Mouse (Mus musculus): Measurements from ENCODE around the gene Npcd. TPM values are rescaled to one million over a fixed set of nuclear protein-coding genes. Genes with fewer than 3 reads are reported as not detected.

Gene Npcd
- polyA plus RNA-seq, 1 experiment from 2014 or later = not detected

- no peaks in the 10 kb centered on the region for H3K4me1 ChIP-seq (replicated peaks)
- H3K27me3 ChIP-seq = peaks cover 47% of the 10 kb centered on the region
- no peaks in the 10 kb centered on the region for H3K36me3 ChIP-seq
- no peak overlapping the region for H3K4me2 ChIP-seq
- no peak overlapping the region for H3K27ac ChIP-seq
- no peaks in the 10 kb centered on the region for H3K9me3 ChIP-seq
- no peak overlapping the region for H3K9ac ChIP-seq (replicated peaks)
- 66% methylated on average over 8 of the region's 8 CpGs for WGBS
- no peak for ATAC-seq (ENCODE audit: insufficient number of reproducible peaks, insufficient read depth, low FRiP score, low TSS enrichment, low read depth)
- H3K4me3 ChIP-seq (replicated peaks) = no peak overlapping the region
These were observed 46.2 kb downstream of the Npcd start for GRCm38 (mm10) chr15:79787815-79788214.

DNA sequence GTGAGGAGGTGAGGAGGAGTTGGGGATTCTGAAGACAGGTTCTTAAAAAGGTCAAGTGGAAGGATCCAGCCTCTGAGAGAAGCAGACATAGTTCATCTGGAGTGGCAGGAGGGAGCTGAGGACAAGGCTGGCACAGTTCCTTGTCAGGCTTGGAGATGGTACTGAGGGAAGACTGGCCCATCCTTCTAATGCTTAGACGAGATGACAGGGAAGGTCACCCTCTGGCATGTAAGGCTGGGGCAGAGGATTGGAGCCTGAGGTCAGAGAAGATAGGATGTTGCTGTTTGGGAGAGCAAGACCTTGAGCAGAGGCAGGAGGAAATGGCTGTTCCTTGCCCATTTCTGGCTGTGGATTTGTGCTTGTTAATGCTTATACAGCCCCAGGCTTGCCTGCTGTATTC lies 49.0 kb downstream of the Npcd start:
- Histone ChIP-seq H3K27ac (no peak overlapping the region), H3K9ac (replicated peaks) (no peak overlapping the region), H3K36me3 (no peaks in the 10 kb centered on the region), H3K27me3 (peaks cover 27% of the 10 kb centered on the region), H3K9me3 (no peaks in the 10 kb centered on the region), H3K4me1 (replicated peaks) (no peaks in the 10 kb centered on the region), H3K4me3 (replicated peaks) (no peak overlapping the region), H3K4me2 (no peak overlapping the region)
- ATAC-seq (ENCODE audit: insufficient number of reproducible peaks, insufficient read depth, low FRiP score, low TSS enrichment, low read depth) = no peak
- 70% methylated on average over 1 of the region's 1 CpGs for WGBS

- Histone ChIP-seq H3K4me1 (replicated peaks) (peaks cover 14% of the 10 kb centered on the region), H3K4me3 (replicated peaks) (no peak within 1 kb of the TSS), H3K27me3 (no peaks in the 10 kb centered on the region), H3K4me2 (no peak within 1 kb of the TSS), H3K9me3 (no peaks in the 10 kb centered on the region), H3K9ac (replicated peaks) (no peak within 1 kb of the TSS), H3K27ac (no peak within 1 kb of the TSS), H3K36me3 (no peaks in the 10 kb centered on the region)
- no peak for ATAC-seq (ENCODE audit: insufficient number of reproducible peaks, insufficient read depth, low FRiP score, low TSS enrichment, low read depth)
These were observed 56.3 kb downstream of the Npcd start, which contains the start of gene Dnal4 for GRCm38 (mm10) chr15:79777749-79778148. Gene Dnal4 (minus strand): TSS chr15:79777849.

- Histone ChIP-seq H3K27ac (no peak overlapping the region), H3K9me3 (no peaks in the 10 kb centered on the region), H3K27me3 (no peaks in the 10 kb centered on the region), H3K4me1 (replicated peaks) (peaks cover 20% of the 10 kb centered on the region), H3K4me2 (no peak overlapping the region), H3K4me3 (replicated peaks) (no peak overlapping the region), H3K36me3 (no peaks in the 10 kb centered on the region), H3K9ac (replicated peaks) (no peak overlapping the region)
- ATAC-seq (ENCODE audit: insufficient number of reproducible peaks, insufficient read depth, low FRiP score, low TSS enrichment, low read depth) = no peak
- 67% methylated on average over 7 of the region's 7 CpGs for WGBS
These were observed 58.4 kb downstream of the Npcd start for GRCm38 (mm10) chr15:79775662-79776061.

DNA sequence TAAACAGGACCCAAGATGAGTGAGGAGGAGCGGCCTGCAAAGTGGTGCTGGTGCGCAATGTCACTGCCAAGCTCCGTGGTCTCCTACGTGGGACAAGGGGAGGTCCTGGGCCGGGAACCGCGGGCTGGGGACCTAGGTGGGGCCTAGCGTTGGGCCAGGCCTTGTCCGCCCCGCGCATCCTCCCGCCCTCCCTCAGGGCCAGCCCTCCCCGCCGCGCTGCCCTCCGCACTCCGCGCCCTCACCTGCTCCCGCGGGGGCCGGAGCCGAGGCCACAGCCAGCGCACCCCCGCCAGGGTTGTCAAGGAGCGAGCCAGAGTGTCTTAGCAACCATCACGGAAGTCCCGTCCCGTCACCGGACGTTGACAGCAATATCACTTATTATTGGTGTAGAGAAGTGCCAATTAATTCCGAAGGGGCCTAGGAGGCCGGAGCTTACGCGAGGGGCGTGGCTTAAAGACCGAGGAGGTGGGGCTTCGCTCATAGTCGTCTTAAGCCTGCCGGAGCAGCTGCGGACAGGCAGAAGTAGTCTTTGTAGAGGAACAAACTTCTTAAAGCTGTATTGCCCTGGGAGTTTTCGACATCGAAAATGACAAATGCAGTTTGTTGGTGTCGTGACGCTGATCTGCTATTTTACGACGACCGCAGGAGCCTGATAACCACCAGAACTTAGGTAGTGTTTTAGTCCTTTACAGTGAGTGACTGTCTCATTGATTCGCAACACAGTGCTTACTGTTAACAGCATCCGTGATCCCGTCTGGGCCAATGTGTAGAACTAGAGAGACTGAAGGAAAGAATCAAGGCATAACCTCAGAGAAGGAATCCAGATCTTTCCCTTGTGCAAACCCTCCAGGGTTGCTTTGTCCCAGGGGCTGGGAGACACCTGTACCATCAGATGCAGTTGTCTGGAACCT lies 59.7 kb downstream of the Npcd start:
- H3K9ac ChIP-seq (replicated peaks) = peak overlapping the region; percentile 83
- H3K27ac ChIP-seq = peak overlapping the region; percentile 70
- peak; percentile 97 for ATAC-seq (ENCODE audit: insufficient number of reproducible peaks, insufficient read depth, low FRiP score, low TSS enrichment, low read depth)
- no peaks in the 10 kb centered on the region for H3K27me3 ChIP-seq
- H3K4me2 ChIP-seq = peak overlapping the region; percentile 78
- peak overlapping the region; percentile 88 for H3K4me3 ChIP-seq (replicated peaks)
- WGBS = 1% methylated on average over 50 of the region's 50 CpGs
- peaks cover 22% of the 10 kb centered on the region for H3K4me1 ChIP-seq (replicated peaks)
- no peaks in the 10 kb centered on the region for H3K36me3 ChIP-seq
- no peaks in the 10 kb centered on the region for H3K9me3 ChIP-seq

GRCm38 (mm10) chr15:79770629-79771240 lies 63.3 kb downstream of the Npcd start:
- peaks cover 22% of the 10 kb centered on the region for H3K4me1 ChIP-seq (replicated peaks)
- WGBS = 69% methylated on average over 21 of the region's 21 CpGs
- H3K9ac ChIP-seq (replicated peaks) = no peak overlapping the region; the same call in 1 of the 2 replicates
- H3K4me2 ChIP-seq = no peak overlapping the region
- H3K27me3 ChIP-seq = no peaks in the 10 kb centered on the region
- ATAC-seq (ENCODE audit: insufficient number of reproducible peaks, insufficient read depth, low FRiP score, low TSS enrichment, low read depth) = no peak
- H3K36me3 ChIP-seq = peaks cover 4% of the 10 kb centered on the region; the same call in 1 of the 2 replicates
- H3K9me3 ChIP-seq = no peaks in the 10 kb centered on the region
- no peak overlapping the region for H3K27ac ChIP-seq
- H3K4me3 ChIP-seq (replicated peaks) = no peak overlapping the region

DNA sequence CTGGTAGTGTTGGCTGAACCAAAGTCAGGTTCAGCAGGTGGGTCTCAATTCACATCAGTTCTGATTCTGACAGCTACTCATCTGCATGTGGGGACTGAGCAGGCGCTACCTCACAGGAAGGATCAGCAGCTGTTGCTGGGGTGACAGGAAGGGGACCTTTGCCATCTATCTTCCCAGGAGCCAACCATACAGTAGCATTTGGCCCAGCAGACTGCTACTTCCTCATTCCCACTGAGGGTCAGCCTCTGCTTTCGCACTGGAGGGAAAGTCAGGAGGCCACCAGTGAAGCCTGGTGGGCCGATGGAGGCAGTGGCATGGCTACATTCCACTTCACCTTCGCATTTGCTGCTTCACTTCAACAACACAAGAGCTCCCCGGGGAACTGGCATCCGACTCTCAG lies 65.7 kb downstream of the Npcd start:
- Histone ChIP-seq H3K27me3 (no peaks in the 10 kb centered on the region), H3K4me1 (replicated peaks) (peaks cover 10% of the 10 kb centered on the region), H3K9me3 (no peaks in the 10 kb centered on the region), H3K4me2 (no peak overlapping the region), H3K9ac (replicated peaks) (no peak overlapping the region), H3K4me3 (replicated peaks) (no peak overlapping the region), H3K36me3 (peaks cover 28% of the 10 kb centered on the region), H3K27ac (no peak overlapping the region)
- 66% methylated on average over 6 of the region's 6 CpGs for WGBS
- ATAC-seq (ENCODE audit: insufficient number of reproducible peaks, insufficient read depth, low FRiP score, low TSS enrichment, low read depth) = no peak

DNA sequence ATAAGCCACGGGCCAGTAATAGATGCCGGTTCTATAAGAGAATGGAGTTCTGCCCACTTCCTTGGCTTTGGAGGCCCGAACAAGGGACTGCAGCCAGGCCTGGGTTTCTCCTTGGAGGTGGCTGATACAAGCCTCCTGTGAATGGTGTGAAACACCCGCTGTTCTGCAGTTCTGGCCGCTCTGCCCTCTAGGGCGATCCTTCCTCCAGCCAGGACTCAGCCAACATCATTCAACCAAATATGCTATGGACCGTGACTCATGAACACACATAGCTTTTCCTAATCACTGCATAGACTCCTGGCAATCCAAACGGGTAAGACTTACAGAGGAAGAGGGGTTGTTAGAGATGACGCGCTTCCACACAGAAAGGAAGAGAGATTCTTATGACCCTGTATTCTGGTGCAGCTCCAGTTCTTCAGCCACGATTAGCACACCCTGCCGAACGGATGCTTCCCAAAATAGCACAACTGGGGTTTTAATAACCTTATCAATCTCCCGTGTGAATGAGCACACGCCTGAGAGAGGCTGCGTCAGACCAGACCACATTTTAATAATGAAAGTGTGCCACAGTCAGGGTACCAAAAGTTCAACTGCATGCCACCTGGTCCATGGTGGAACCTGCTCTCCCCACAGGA lies 66.6 kb downstream of the Npcd start:
- H3K4me1 ChIP-seq (replicated peaks) = peaks cover 7% of the 10 kb centered on the region; the same call in 1 of the 2 replicates
- H3K9me3 ChIP-seq = no peaks in the 10 kb centered on the region
- no peak overlapping the region for H3K27ac ChIP-seq
- ATAC-seq (ENCODE audit: insufficient number of reproducible peaks, insufficient read depth, low FRiP score, low TSS enrichment, low read depth) = no peak
- no peak overlapping the region for H3K4me2 ChIP-seq
- peaks cover 36% of the 10 kb centered on the region for H3K36me3 ChIP-seq
- no peaks in the 10 kb centered on the region for H3K27me3 ChIP-seq
- 86% methylated on average over 16 of the region's 16 CpGs for WGBS
- no peak overlapping the region for H3K4me3 ChIP-seq (replicated peaks)
- H3K9ac ChIP-seq (replicated peaks) = no peak overlapping the region

DNA sequence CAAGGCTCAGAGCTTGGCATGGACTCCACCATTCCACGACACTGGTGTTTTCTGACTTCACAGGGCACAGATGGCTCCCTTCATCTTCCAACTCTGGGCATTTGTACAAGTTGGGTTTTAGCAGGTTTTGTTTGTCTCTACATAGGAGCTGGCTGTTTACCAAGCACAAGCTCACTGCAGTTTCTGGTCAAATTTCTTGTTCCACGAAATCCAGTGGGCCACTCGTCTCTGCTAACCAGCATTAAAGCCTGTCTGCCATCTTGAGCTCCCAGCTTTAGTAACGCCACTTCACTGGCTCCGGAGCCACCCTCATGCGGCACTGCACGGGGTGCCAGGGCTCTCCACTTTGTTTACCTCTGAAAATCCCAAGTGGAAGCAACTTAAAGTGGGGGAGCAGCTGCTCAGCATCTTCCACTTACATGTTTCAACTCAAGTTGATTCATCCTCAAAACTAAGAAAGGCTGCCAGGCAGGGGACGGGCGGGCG lies 67.4 kb downstream of the Npcd start:
- peaks cover 7% of the 10 kb centered on the region; the same call in 1 of the 2 replicates for H3K4me1 ChIP-seq (replicated peaks)
- WGBS = 87% methylated on average over 10 of the region's 10 CpGs
- ATAC-seq (ENCODE audit: insufficient number of reproducible peaks, insufficient read depth, low FRiP score, low TSS enrichment, low read depth) = no peak
- peaks cover 45% of the 10 kb centered on the region for H3K36me3 ChIP-seq
- no peak overlapping the region for H3K4me2 ChIP-seq
- no peak overlapping the region for H3K27ac ChIP-seq
- H3K9ac ChIP-seq (replicated peaks) = no peak overlapping the region
- H3K27me3 ChIP-seq = no peaks in the 10 kb centered on the region
- no peak overlapping the region for H3K4me3 ChIP-seq (replicated peaks)
- no peaks in the 10 kb centered on the region for H3K9me3 ChIP-seq

DNA sequence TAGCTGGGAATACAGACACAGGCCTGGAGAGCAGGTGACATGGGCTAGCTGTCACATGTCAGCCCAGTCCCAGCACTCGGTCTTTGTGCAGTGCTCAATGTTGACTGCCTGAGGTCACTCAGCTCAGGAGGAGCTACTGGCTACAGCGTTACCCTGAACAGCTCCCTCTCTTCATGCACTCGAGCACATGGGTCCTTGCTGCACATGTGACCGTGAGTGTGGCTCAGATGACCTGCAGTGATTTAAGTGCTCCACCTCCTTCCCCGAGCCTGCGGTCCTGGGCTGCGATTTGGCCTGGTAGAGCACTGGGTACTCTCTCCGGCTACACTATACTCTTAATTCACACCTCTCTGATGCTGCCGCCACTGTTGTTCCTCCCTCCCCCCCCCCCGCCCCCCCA lies 67.9 kb downstream of the Npcd start:
- H3K9me3 ChIP-seq = no peaks in the 10 kb centered on the region

DNA sequence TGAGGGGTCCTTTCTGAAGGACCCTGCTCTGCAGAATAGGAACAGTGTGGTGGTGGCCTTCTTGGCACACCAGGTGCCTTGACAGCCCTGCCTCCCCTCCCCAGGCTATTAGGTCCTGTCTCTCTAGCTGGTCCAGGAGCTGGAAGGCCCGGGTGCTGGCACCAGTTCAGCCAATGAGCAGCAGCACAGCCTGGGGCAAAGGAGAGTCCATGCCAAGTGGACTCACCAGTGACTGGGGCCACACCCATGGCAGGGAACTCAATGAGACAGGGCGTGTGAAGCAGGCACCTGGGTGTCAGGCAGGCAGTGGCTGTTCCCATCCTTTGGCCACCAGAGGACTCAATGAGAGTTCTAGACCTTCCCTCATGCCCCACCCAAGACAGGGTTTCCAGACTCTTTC lies 68.7 kb downstream of the Npcd start:
- no peaks in the 10 kb centered on the region for H3K27me3 ChIP-seq
- H3K4me2 ChIP-seq = no peak overlapping the region
- H3K4me3 ChIP-seq (replicated peaks) = no peak overlapping the region
- no peaks in the 10 kb centered on the region for H3K9me3 ChIP-seq
- H3K4me1 ChIP-seq (replicated peaks) = no peaks in the 10 kb centered on the region
- ATAC-seq (ENCODE audit: insufficient number of reproducible peaks, insufficient read depth, low FRiP score, low TSS enrichment, low read depth) = no peak
- H3K9ac ChIP-seq (replicated peaks) = no peak overlapping the region; the same call in 1 of the 2 replicates
- no peak overlapping the region for H3K27ac ChIP-seq
- peaks cover 55% of the 10 kb centered on the region for H3K36me3 ChIP-seq
- WGBS = 76% methylated on average over 2 of the region's 2 CpGs

More for the DNA sequence above, 67.9 kb downstream of the Npcd start:
- Histone ChIP-seq H3K27ac (no peak overlapping the region), H3K4me1 (replicated peaks) (peaks cover 7% of the 10 kb centered on the region; the same call in 1 of the 2 replicates), H3K4me2 (no peak overlapping the region), H3K4me3 (replicated peaks) (no peak overlapping the region), H3K9ac (replicated peaks) (no peak overlapping the region), H3K27me3 (no peaks in the 10 kb centered on the region), H3K36me3 (peaks cover 48% of the 10 kb centered on the region)
- no peak for ATAC-seq (ENCODE audit: insufficient number of reproducible peaks, insufficient read depth, low FRiP score, low TSS enrichment, low read depth)
- WGBS = 48% methylated on average over 9 of the region's 10 CpGs
